Mouse (Mus musculus) lung, adult 18-20 months (tissue): ENCODE measurements around the gene Tmem69.

ENCODE experiments used
- DNase-seq, 2 experiments: peaks; one replicate each; pipeline ENCODE4 v3.0.0; 2022; ENCODE audit warnings: mixed read lengths in 2 of 2

The Tmem69 gene

DNA sequence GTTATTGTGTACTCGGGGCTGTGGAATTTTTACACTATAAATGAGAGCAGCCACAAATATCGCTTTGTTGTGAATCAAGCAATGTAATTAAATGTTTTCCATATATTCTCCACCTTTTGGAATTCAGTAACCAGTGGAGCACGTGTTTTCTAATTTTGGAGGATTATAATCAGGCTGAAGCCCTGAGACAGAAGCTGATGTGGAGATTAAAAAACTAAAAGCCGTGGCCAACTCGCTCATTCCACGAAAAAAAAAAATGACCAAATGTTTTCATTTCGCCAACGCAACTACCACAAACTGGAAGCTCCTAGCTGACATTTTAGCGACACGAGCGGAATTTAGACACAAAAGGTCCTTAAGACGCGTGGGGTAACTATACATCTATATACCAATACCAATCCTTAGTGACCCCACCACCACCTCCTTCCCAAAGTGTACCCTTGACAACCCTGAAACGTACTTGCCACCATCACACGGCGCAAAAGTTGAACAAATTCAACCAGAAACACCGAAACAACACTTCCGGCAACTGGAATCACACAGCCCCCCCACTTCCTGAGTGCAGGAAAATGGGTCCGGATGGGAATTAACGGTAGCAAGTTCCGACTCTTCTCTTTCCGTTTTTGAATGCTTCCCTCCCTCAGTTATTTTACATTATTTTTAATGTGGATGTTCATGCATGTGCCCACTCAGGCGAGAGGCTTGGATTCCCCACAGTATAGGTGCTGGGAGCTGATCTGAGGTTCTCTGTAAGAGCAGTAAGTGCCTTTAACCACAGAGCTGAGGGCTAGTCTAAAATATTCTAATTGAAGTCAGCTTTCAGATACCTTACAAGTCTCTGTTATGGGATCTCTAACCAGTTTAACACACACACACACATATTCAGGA lies at the start of gene Tmem69:
TSS of gene Tmem69 (minus strand) at position 524 of the 888 bp plus-strand sequence.
- peak; percentile 75 to 83 for DNase-seq

DNA sequence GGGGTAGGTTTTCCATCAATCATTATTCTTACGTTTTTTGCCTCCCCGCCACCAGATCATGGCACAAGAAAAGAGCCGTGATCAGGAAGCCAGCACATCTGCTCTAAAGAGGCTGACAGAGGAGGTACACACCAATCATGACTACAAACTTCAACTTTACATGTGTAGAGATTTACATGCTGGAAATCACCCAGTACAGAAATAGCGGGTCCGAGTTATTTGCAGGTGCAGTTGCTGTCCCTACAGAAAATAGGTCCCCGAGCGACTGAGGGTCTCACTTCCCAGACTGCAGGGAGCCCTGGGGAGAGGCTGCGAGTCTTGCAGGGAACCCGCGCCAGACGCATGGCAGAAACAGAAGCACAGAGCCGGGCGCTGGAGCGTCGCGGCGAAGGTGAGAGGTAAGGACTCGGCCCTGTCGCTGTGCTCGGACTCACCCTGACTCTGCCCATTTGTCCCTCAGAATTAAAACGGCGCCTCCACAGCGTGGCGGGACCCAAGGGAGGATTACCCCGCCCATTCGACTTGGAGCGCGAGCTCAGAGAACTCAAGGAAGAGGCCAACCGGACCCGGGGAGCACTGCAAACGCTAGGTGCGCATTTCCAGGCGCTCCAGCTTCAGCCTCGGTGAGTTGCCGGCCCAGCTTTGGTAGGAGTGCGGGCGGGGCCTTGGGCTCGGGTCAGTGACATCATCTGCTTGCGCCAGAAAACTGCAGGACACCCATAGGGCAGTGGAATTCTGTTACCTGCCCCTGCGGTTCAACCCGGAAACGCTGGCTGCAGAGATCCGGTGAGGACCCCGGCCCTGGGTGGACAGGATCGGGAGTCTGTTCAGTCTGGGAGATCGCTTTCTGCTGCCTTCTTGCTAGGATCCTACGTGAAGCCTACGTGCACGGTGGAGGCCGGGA lies 41.5 kb upstream of the Tmem69 start:
- DNase-seq, result peak; percentile 92 to 94

GRCm38 (mm10) chr4:116596379-116596778 lies 40.6 kb upstream of the Tmem69 start, which contains the start of gene Ccdc17:
Ccdc17 (plus strand) TSS chr4:116596654.
- DNase-seq, result peak; percentile 50 to 64

GRCm38 (mm10) chr4:116595793-116596192 lies 40.1 kb upstream of the Tmem69 start:
- no peak for DNase-seq

DNA sequence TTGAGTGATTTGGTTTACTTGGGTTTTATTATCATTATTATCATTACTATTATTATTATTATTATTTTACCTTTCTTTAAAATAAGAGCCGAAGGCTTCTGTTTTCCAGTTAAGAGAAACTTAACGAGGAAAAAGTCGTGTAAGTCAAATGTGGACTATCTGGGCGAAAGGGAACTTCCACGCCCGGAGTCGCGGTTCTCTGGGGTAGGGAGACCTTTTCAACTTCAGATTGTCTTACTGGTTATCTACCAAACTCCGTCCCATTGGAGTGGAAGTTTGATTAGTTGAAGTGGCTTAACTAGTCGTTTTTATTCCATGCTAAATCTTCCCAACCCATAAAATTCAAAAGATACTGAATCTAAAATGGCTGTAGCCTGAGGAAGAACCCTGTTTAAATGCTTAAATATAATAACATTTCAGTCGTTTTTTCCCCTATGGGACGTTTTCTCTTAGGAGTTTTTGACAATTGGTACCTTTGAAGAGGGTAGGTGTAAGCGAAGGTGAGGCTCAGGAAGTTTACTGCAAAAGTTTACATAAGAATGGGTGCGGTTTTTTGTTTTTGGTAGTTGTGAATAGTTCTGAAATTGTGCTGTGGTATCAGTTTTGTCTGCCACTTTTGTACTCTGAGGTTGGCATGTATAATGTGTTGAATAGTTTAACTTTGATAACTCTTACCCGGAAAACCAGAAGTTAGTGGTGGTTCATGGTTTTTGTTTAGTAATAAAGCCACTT lies 2.6 kb upstream of the Tmem69 start:
- DNase-seq, result no peak

GRCm38 (mm10) chr4:116557306-116558121 lies 1.8 kb upstream of the Tmem69 start, which contains the start of gene Gpbp1l1:
Gpbp1l1 (plus strand) TSS chr4:116557658.
- DNase-seq, result peak; percentile 97 to 98

GRCm38 (mm10) chr4:116556561-116557305 lies 997 bp upstream of the Tmem69 start:
- peak; percentile 95 to 97 for DNase-seq

DNA sequence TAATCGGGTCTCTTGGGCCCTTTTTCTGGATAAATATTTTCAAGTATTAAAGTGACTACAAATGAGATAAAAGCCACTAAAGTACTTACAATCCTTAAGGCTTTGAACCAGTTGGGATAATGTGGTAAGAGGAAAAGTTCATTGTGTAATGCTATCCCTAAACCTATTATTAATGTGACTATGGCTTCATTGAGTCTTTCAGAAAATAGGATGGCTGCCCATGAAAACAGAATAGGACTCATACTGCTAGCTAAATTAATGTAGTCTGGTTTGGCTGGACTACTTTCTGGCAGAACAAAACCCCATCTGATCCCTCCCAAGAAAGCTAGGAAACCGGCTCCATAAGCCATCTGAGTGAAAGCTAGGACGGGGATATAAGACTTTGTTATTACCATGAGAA lies 2.7 kb downstream of the Tmem69 start:
- no peak for DNase-seq

GRCm38 (mm10) chr4:116550432-116550831 lies 5.3 kb downstream of the Tmem69 start:
- DNase-seq, result no peak

GRCm38 (mm10) chr4:116537737-116538136 lies 18.0 kb downstream of the Tmem69 start:
- no peak for DNase-seq

DNA sequence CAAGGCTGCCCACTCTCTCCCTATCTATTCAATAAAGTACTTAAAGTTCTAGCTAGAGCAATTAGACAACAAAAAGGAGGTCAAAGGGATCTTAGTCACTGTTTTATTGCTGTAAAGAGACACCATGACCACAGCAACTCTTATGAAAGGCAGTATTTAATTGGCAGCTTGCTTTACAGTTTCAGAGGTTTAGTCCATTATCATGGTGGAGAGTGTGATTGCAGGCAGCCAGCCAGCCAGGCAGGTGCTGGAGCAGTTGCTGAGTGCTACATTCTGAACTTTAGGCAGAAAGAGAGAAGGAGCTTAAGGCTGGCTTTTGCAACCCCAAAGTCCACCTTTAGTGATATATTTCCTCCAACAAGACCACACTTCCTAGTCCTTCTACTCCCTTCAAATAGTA lies 19.4 kb downstream of the Tmem69 start:
- no peak for DNase-seq

DNA sequence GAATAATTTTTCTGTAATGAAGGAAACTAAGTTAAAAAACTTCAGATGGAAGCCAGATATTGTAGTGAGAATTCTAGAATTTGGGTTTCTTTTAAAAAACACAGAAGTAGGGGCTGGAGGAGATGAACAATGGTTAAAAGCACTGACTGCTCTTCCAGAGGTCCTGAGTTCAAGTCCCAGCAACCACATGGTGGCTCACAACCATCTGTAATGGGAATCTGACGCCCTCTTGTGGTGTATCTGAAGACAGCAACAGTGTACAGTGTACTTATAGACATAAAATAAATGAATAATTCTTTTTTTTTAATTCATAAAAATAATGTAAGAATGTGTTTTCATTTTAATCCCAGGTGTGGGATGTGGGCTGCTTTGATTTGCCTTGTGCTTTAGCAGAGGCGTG lies 24.6 kb downstream of the Tmem69 start:
- DNase-seq, result no peak

DNA sequence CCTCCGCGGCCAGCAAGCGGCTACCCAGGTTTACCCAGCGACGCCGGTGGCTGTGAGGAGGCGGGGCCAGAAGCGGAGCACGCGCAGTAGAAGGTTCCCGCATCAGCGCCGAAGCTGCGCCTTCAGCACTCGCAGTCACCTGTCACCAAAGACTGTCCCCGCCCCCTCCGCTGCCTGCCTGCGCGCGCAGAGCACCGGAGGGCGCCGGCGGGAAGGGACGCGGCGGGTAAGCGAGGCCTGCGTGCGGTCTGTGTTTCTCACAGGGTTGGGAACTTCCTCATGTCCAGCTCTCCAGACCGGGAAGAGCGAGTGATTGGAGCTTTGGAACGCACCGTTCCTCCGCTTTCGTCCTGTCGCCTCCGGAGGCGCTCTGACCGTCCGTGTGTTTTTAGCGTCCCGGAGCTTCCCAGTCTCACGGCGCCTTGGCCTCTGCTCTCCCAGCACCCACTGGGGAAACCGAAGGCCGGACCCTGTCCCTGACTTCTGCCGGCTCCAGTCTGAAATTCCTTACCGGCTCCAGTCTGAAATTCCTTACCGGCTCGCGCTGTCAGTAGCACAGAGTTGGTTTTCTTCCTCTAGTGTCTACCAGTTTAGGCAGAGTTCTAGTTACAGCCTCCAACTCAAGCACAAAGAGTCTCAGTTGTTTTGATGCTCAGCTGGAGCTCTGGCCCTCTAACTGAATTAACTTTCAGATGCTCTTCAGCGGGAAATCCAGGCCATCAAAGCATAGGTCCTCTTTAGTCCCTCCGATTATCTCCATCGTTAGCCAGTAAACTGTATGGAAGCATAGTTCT lies 48.1 kb downstream of the Tmem69 start, which contains the start of gene Ipp:
TSS of gene Ipp (plus strand) at position 125 of the 794 bp plus-strand sequence.
- DNase-seq, result peak; percentile 96 to 97

- peak in 1 of 2 experiments; percentile 3 for DNase-seq
Measured at GRCm38 (mm10) chr4:116506886-116507424, 48.8 kb downstream of the Tmem69 start.
